Mouse (Mus musculus) liver, embryonic 13.5 days (tissue): ENCODE data around the gene Tex22. TPM values are rescaled to one million over a fixed set of nuclear protein-coding genes. Genes with fewer than 3 reads are reported as not detected.

ENCODE experiments used
- microRNA-seq: library from miRNA; unstranded; fragments of <30 nt; microRNA quantifications from one replicate; pipeline ENCODE4, GENCODE M21; 2016
- polyA plus RNA-seq: library from polyadenylated mRNA; unstranded; fragments of >200 nt; fragmentation: Nextera tagmentation; extraction: Ambion mirVana; gene quantifications from 2 replicates; pipeline ENCODE4 v1.2.1, GENCODE M21; 2015

Gene Tex22
- polyA plus RNA-seq, 1 experiment from 2014 or later: not detected

Small RNA genes within 50 kb of the gene (microRNA-seq; reads per million reads assigned to microRNA genes)
- gene Gm44471: not detected

Other genes starting within 250 kb of the Tex22 start
- gene Cdca4, start 245.1 kb upstream of the Tex22 start, polyA plus RNA-seq: 69.5 and 76.9 TPM in 2 replicates
- gene Gpr132, start 206.3 kb upstream of the Tex22 start, polyA plus RNA-seq: 0.23 and 0.30 TPM in 2 replicates
- 0.13 and 0.20 TPM in 2 replicates for gene Jag2, start 144.7 kb upstream of the Tex22 start, polyA plus RNA-seq
- gene Nudt14, start 132.4 kb upstream of the Tex22 start, polyA plus RNA-seq: 14.7 and 15.2 TPM in 2 replicates
- gene Btbd6, start 98.0 kb upstream of the Tex22 start, polyA plus RNA-seq: 6.3 and 6.6 TPM in 2 replicates
- 28.3 and 28.8 TPM in 2 replicates for gene Brf1, start 73.8 kb upstream of the Tex22 start, polyA plus RNA-seq
- gene Pacs2, start 60.0 kb upstream of the Tex22 start, polyA plus RNA-seq: 5.2 and 6.2 TPM in 2 replicates
- gene Mta1, start 23.8 kb downstream of the Tex22 start, polyA plus RNA-seq: 4.8 and 6.1 TPM in 2 replicates
- gene Crip2, start 65.7 kb downstream of the Tex22 start, polyA plus RNA-seq: 47.9 and 50.4 TPM in 2 replicates
- 84.5 and 94.1 TPM in 2 replicates for gene Crip1, start 71.8 kb downstream of the Tex22 start, polyA plus RNA-seq
- 12.0 and 12.9 TPM in 2 replicates for gene Tedc1, start 81.9 kb downstream of the Tex22 start, polyA plus RNA-seq
- 0.46 and 0.52 TPM in 2 replicates for gene Tmem121, start 111.4 kb downstream of the Tex22 start, polyA plus RNA-seq